Mouse (Mus musculus) liver, adult 2 months (tissue): ENCODE measurements around the gene Fam210b.
"Not testable (repeated sequence)": the region's sequence is repeated elsewhere in the genome, so short reads cannot be mapped to it uniquely, and the experiment has no call there.

ENCODE experiments used
- CTCF ChIP-seq: fragments of 200-500 bp; IDR thresholded peaks from 2 replicates; pipeline ENCODE4 v1.5.1; 2011; ENCODE audit warnings: low read depth, low read length, control low read depth
- POLR2A ChIP-seq: fragments of 200-500 bp; IDR thresholded peaks from 2 replicates; pipeline ENCODE4 v1.6.1; 2011; ENCODE audit warnings: low read length, control low read depth; ENCODE audit not compliant: insufficient read depth; ENCODE audit errors: extremely low read depth

GRCm38 (mm10) chr2:172305546-172305945, 39.8 kb upstream of the Fam210b start:
- TF ChIP-seq POLR2A, CTCF: not testable (repeated sequence)
